Mouse (Mus musculus) forebrain, postnatal 0 days (tissue): ENCODE data around the gene Depp1. TPM values are rescaled to one million over a fixed set of nuclear protein-coding genes. Genes with fewer than 3 reads are reported as not detected.
A peak's percentile ranks its signal among the peaks of the same experiment; 100 is the strongest.

ENCODE experiments used
- ATAC-seq: fragments of 200-750 bp; cut with Nextera tagmentation; 2 replicates; pipeline ENCODE4 v1.8.0; 2017; ENCODE audit warnings: mild to moderate bottlenecking, moderate library complexity
- DNase-seq: peaks from one replicate; pipeline ENCODE4 v3.0.0-alpha.2; 2015
- H3K27ac ChIP-seq: fragments of 300-500 bp; sonication (generic); 2 replicates; pipeline ENCODE4 v1.5.1; 2014; ENCODE audit warnings: low read depth, mild to moderate bottlenecking, antibody characterized with exemption, low read length, moderate library complexity, mixed read lengths
- H3K27me3 ChIP-seq: fragments of 300-500 bp; sonication (generic); 2 replicates; pipeline ENCODE4 v1.6.1; 2014; ENCODE audit warnings: mild to moderate bottlenecking, low read length, mixed read lengths; ENCODE audit not compliant: insufficient read depth
- H3K36me3 ChIP-seq: fragments of 300-500 bp; sonication (generic); 2 replicates; pipeline ENCODE4 v1.6.1; 2014; ENCODE audit warnings: mild to moderate bottlenecking, moderate library complexity; ENCODE audit not compliant: insufficient read depth
- H3K4me1 ChIP-seq: fragments of 300-500 bp; sonication (generic); 2 replicates; pipeline ENCODE4 v1.6.1; 2014; ENCODE audit warnings: antibody characterized with exemption; ENCODE audit not compliant: insufficient read depth
- H3K4me2 ChIP-seq: fragments of 300-500 bp; sonication (generic); 2 replicates; pipeline ENCODE4 v1.6.1; 2014; ENCODE audit warnings: low read depth, mild to moderate bottlenecking, moderate library complexity
- H3K4me3 ChIP-seq: fragments of 300-500 bp; sonication (generic); 2 replicates; pipeline ENCODE4 v1.5.1; 2014; ENCODE audit warnings: low read depth, low read length, mixed read lengths
- H3K9ac ChIP-seq: fragments of 300-500 bp; sonication (generic); 2 replicates; pipeline ENCODE4 v1.6.1; 2014; ENCODE audit warnings: mild to moderate bottlenecking
- H3K9me3 ChIP-seq: fragments of 300-500 bp; sonication (generic); 2 replicates; pipeline ENCODE4 v1.6.1; 2016; ENCODE audit warnings: low read length
- CTCF ChIP-seq: sonication (generic); IDR thresholded peaks from 2 replicates; pipeline ENCODE4 v1.5.1; 2016; ENCODE audit warnings: antibody characterized with exemption, control low read depth, low read depth
- WGBS: fragments of 180-500 bp; shearing (Covaris S2); extraction: QIAGEN DNeasy Blood & Tissue Kit; methylation state at CpG from one replicate; pipeline ENCODE4 v1.1.7; 2014; 5-methylcytosine and 5-hydroxymethylcytosine counted together
- microRNA-seq, 2 experiments: library from miRNA; unstranded; fragments of <30 nt; microRNA quantifications; one replicate each; pipeline ENCODE4; 2016
- polyA plus RNA-seq: library from polyadenylated mRNA; unstranded; fragments of >200 nt; fragmentation: Nextera tagmentation; extraction: Ambion mirVana; gene quantifications from 2 replicates; pipeline ENCODE4 v1.2.1, GENCODE M21; 2015
- total RNA-seq: library from RNA; depleted of rRNA; stranded (reverse); fragments of >200 nt; gene quantifications from 2 replicates; pipeline ENCODE4 v1.2.3, GENCODE M21; 2014; rRNA removed

Depp1 gene
- total and polyA plus RNA-seq, 2 experiments from 2014 or later = 1.6 to 2.6 TPM

- H3K36me3 ChIP-seq = no peaks in the 10 kb centered on the region
- TF ChIP-seq CTCF = no peak
- no peak overlapping the region for H3K4me2 ChIP-seq
- no peak overlapping the region for H3K4me3 ChIP-seq
- H3K9ac ChIP-seq = no peak overlapping the region
- no peak overlapping the region for H3K27ac ChIP-seq
- no peaks in the 10 kb centered on the region for H3K4me1 ChIP-seq
- ATAC-seq (no peak), DNase-seq (no peak)
- 80% methylated on average over 5 of the region's 5 CpGs for WGBS
- H3K27me3 ChIP-seq = no peaks in the 10 kb centered on the region
- no peaks in the 10 kb centered on the region for H3K9me3 ChIP-seq
These were observed 29.3 kb downstream of the Depp1 start for GRCm38 (mm10) chr6:116679563-116680288.

DNA sequence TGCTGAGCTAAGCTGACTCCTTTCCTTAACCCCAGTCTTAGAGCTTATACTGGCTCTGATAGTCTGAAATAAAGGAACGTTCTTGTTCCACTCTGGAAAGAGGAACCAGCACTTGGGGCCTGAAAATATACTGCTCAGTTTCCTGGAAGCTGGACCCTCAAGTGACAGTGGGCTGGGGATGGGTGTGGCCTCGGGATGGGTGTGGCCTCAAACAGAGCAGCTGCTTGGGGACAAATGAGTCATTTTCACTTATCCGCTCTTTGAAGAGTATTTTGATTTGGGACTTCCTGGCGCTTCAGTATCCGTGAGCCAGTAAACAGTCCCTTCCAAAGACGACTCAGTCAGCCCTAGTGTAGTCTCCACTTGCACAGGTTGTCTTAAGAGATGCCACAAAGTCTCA lies 31.9 kb downstream of the Depp1 start:
- no peaks in the 10 kb centered on the region for H3K4me1 ChIP-seq
- no peaks in the 10 kb centered on the region for H3K27me3 ChIP-seq
- H3K36me3 ChIP-seq = no peaks in the 10 kb centered on the region
- 68% methylated on average over 6 of the region's 6 CpGs for WGBS
- ATAC-seq (no peak), DNase-seq (no peak)
- H3K4me3 ChIP-seq = no peak overlapping the region
- no peaks in the 10 kb centered on the region for H3K9me3 ChIP-seq
- no peak overlapping the region for H3K27ac ChIP-seq
- TF ChIP-seq CTCF = no peak
- no peak overlapping the region for H3K4me2 ChIP-seq
- no peak overlapping the region for H3K9ac ChIP-seq

GRCm38 (mm10) chr6:116693639-116694038 lies 43.2 kb downstream of the Depp1 start:
- 76% methylated on average over 4 of the region's 4 CpGs for WGBS
- H3K9ac ChIP-seq = no peak overlapping the region
- TF ChIP-seq CTCF = no peak
- H3K27ac ChIP-seq = no peak overlapping the region
- H3K4me2 ChIP-seq = no peak overlapping the region
- no peaks in the 10 kb centered on the region for H3K36me3 ChIP-seq
- ATAC-seq (no peak), DNase-seq (no peak)
- H3K4me3 ChIP-seq = no peak overlapping the region
- H3K9me3 ChIP-seq = no peaks in the 10 kb centered on the region
- no peaks in the 10 kb centered on the region for H3K27me3 ChIP-seq
- no peaks in the 10 kb centered on the region for H3K4me1 ChIP-seq

DNA sequence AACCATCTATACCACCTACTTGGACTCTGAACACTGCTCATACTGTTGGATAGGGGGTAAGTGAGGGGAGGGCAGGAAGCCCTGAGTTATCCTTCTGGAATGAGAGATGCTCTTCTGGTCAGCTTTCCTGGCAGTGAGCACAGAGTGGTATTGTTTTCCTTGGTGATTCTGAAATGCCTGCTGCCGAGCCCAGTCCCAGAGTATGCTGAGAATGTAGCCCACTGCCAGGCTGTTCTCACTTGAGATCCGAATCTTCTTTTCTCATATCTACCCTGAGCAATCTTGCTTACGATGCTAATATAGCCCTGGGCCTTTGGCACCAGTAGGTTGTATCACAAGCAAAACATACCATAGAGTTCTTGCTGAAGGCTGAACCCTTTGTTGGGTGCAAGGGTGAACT lies 43.9 kb downstream of the Depp1 start:
- H3K4me3 ChIP-seq = no peak overlapping the region
- H3K27me3 ChIP-seq = no peaks in the 10 kb centered on the region
- ATAC-seq (no peak), DNase-seq (no peak)
- no peak for TF ChIP-seq CTCF
- H3K36me3 ChIP-seq = no peaks in the 10 kb centered on the region
- H3K9ac ChIP-seq = no peak overlapping the region
- no peak overlapping the region for H3K4me2 ChIP-seq
- no peaks in the 10 kb centered on the region for H3K4me1 ChIP-seq
- H3K9me3 ChIP-seq = no peaks in the 10 kb centered on the region
- no peak overlapping the region for H3K27ac ChIP-seq
- 70% methylated on average over 3 of the region's 3 CpGs for WGBS

- Histone ChIP-seq H3K27me3 (no peaks in the 10 kb centered on the region), H3K4me2 (no peak overlapping the region), H3K36me3 (no peaks in the 10 kb centered on the region), H3K9ac (no peak overlapping the region), H3K9me3 (no peaks in the 10 kb centered on the region), H3K4me1 (no peaks in the 10 kb centered on the region), H3K27ac (no peak overlapping the region), H3K4me3 (no peak overlapping the region)
- ATAC-seq (no peak), DNase-seq (no peak)
- 73% methylated on average over 2 of the region's 2 CpGs for WGBS
- TF ChIP-seq CTCF = peak; percentile 57
These were observed 47.0 kb downstream of the Depp1 start for GRCm38 (mm10) chr6:116697413-116697812.

DNA sequence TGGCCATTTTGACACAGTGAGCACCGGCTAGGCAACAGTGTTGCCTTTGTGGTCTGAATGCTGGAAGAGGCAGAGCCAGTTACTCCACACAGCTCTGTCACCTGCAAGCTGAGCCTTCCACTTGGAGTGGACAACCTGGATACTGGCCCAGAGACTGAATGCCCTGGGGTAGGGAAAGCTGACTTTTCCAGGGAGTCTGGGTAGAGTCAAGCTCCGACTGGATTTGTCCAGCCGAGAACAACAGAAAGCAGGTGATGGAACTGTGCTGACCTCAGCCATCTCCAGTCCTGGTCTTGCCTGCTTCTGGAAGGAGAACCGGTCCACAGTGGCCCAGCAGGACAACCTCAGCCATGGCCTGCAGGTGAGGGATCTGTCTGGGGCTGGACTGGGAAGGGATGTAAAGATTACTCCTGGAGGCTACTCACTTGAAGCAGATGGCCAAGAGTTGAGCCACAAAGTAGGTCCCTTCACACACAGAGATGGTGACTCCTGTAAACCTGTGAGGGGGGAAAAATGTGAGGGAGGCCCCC lies 47.6 kb downstream of the Depp1 start:
- no peak for TF ChIP-seq CTCF
- H3K9ac ChIP-seq = no peak overlapping the region
- H3K27me3 ChIP-seq = no peaks in the 10 kb centered on the region
- H3K4me2 ChIP-seq = no peak overlapping the region
- WGBS = 91% methylated on average over 4 of the region's 4 CpGs
- no peak overlapping the region for H3K4me3 ChIP-seq
- H3K9me3 ChIP-seq = no peaks in the 10 kb centered on the region
- no peaks in the 10 kb centered on the region for H3K4me1 ChIP-seq
- no peaks in the 10 kb centered on the region for H3K36me3 ChIP-seq
- H3K27ac ChIP-seq = no peak overlapping the region
- DNase-seq (no peak), ATAC-seq (no peak)

GRCm38 (mm10) chr6:116700821-116701220 lies 50.4 kb downstream of the Depp1 start:
- no peak for TF ChIP-seq CTCF
- Histone ChIP-seq H3K4me1 (no peaks in the 10 kb centered on the region), H3K27me3 (no peaks in the 10 kb centered on the region), H3K9me3 (no peaks in the 10 kb centered on the region), H3K36me3 (no peaks in the 10 kb centered on the region), H3K27ac (no peak overlapping the region), H3K4me3 (no peak overlapping the region), H3K9ac (no peak overlapping the region), H3K4me2 (no peak overlapping the region)
- DNase-seq (no peak), ATAC-seq (no peak)

Small RNA genes within 50 kb of the gene (microRNA-seq; reads per million reads assigned to microRNA genes)
- 0.77 to 1.3 reads per million in 2 experiments for gene Mir7043

Other genes with a start within 250 kb of the Depp1 start
- 0.46 and 0.81 TPM in 2 replicates for gene Alox5, start 189.4 kb upstream of the Depp1 start, total RNA-seq
- gene Alox5, start 189.4 kb upstream of the Depp1 start, polyA plus RNA-seq = 0.97 and 1.2 TPM in 2 replicates
- gene Olfr211, start 161.5 kb upstream of the Depp1 start, total RNA-seq = not detected in 2 replicates
- gene Olfr211, start 161.5 kb upstream of the Depp1 start, polyA plus RNA-seq = not detected in 2 replicates
- gene Olfr212, start 144.1 kb upstream of the Depp1 start, total RNA-seq = 0.23 TPM in 1 of 2 replicates, not detected in the other
- gene Olfr212, start 144.1 kb upstream of the Depp1 start, polyA plus RNA-seq = 0.05 TPM in 1 of 2 replicates, not detected in the other
- gene Olfr213, start 112.2 kb upstream of the Depp1 start, total RNA-seq = not detected in 2 replicates
- gene Olfr213, start 112.2 kb upstream of the Depp1 start, polyA plus RNA-seq = not detected in 2 replicates
- 0.14 and 0.15 TPM in 2 replicates for gene Gm5580, start 99.5 kb upstream of the Depp1 start, total RNA-seq
- gene Gm5580, start 99.5 kb upstream of the Depp1 start, polyA plus RNA-seq = 0.34 and 0.44 TPM in 2 replicates
- gene Olfr214, start 96.4 kb upstream of the Depp1 start, total RNA-seq = not detected in 2 replicates
- gene Olfr214, start 96.4 kb upstream of the Depp1 start, polyA plus RNA-seq = not detected in 2 replicates
- gene Olfr215, start 66.4 kb upstream of the Depp1 start, total RNA-seq = 0.14 TPM in 1 of 2 replicates, not detected in the other
- not detected in 2 replicates for gene Olfr215, start 66.4 kb upstream of the Depp1 start, polyA plus RNA-seq
- gene Zfp422, start 21.6 kb upstream of the Depp1 start, total RNA-seq = 63.4 and 79.8 TPM in 2 replicates
- gene Zfp422, start 21.6 kb upstream of the Depp1 start, polyA plus RNA-seq = 114 TPM in 2 replicates
- 2.2 and 2.8 TPM in 2 replicates for gene Rassf4, start 23.3 kb downstream of the Depp1 start, total RNA-seq
- gene Rassf4, start 23.3 kb downstream of the Depp1 start, polyA plus RNA-seq = 4.5 and 6.5 TPM in 2 replicates
- 0.52 and 0.77 TPM in 2 replicates for gene Tmem72, start 66.3 kb downstream of the Depp1 start, total RNA-seq
- 1.3 and 1.9 TPM in 2 replicates for gene Tmem72, start 66.3 kb downstream of the Depp1 start, polyA plus RNA-seq